Comparison of ENCODE assay signal across 19 mouse cellular contexts in the genomic region with DNA sequence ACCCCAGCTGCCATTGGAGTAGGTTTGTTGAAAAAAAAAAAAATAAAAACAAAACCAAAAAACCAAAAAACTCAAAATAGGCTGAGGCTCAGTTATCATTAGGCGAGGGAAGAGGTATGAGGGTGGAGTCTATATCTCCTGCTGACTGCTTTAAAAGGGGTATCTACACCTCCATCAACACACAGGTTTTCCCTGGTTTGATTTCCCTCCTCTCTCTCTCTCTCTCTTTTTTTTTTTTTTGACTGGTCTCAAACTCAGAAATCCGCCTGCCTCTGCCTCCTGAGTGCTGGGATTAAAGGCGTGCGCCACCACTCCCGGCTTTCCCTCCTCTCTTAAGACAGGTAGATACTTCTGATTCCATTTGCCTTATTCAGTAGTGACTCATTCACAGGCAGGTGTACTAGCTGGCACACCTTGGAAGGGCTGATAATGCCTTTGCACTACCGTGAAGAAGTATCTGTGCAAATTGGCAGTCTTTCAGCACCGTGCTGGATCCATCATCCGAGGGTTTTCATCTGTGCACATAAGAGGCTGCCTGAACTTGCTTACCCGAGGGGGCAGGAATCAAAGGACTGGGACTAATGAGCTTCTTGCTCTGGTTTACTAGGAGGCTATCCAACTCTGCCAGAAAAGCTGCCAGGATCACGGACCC.
DNase-seq lines count a peak whose midpoint lies in the region; ATAC-seq and TF ChIP-seq lines count a peak whose summit lies in the region.
"Had no signal": no experiment of that assay in that cellular context is flagged by ENCODE, and none has a peak within 500 bp of the region (broad histone marks: within the 10 kb centered on the region; RNA-seq: fewer than 3 reads in every experiment).

No protein-coding gene starts in this region.

- intact Hi-C loops in heart, postnatal 14 days (cut with DNase I), result loop anchor here (2.0 kb wide), 1 partner anchor 14 kb away; no protein-coding TSS in a partner anchor

- no peaks in the 10 kb centered on the region for H3K9me3 ChIP-seq in heart, embryonic 12.5 days (replicated peaks)
- H3K9me3 ChIP-seq in kidney, embryonic 14.5 days (ENCODE audit: control insufficient read depth, low read length), result no peaks in the 10 kb centered on the region
- no peaks in the 10 kb centered on the region for H3K9me3 ChIP-seq in neural tube, embryonic 15.5 days (replicated peaks)
- H3K9me3 ChIP-seq: forebrain, embryonic 10.5 days; limb, embryonic 13.5 days; midbrain, embryonic 12.5 days had no signal

- no peak for TF ChIP-seq CTCF in kidney, adult 2 months (conservative IDR thresholded peaks at IDR 0.05; ENCODE audit: insufficient read depth, insufficient read length, low read depth, low read length)

- no peak for ATAC-seq in heart, embryonic 12.5 days (ENCODE audit: insufficient number of reproducible peaks, low FRiP score)
- no peak for ATAC-seq in kidney, embryonic 14.5 days (ENCODE audit: low FRiP score, low TSS enrichment)
- no peak for ATAC-seq in neural tube, embryonic 15.5 days (ENCODE audit: low FRiP score)
- ATAC-seq: Patski had no signal

- WGBS in heart, embryonic 12.5 days, result 81% methylated on average over 10 of the region's 10 CpGs
- 66% methylated on average over 10 of the region's 10 CpGs for WGBS in kidney, adult 2 months
- 92% methylated on average over 10 of the region's 10 CpGs for WGBS in kidney, embryonic 14.5 days
- 85% methylated on average over 10 of the region's 10 CpGs for WGBS in neural tube, embryonic 15.5 days

- TF ChIP-seq POLR2A in kidney, adult 2 months (IDR thresholded peaks at IDR 0.05; ENCODE audit: low read depth, low read length), result no peak

- DNase-seq in heart, postnatal 14 days, result no peak
- no peak for DNase-seq in kidney, adult 2 months
- DNase-seq in neural tube, embryonic 10.5 days (ENCODE audit: extremely low spot score, low spot score), result no peak
- no peak for DNase-seq in embryo, embryonic 11 days
- DNase-seq: adrenal gland, postnatal 36 days; B cell, adult 2 months; cerebellum, adult 9-10 months; heart, postnatal 4 days; kidney, postnatal 14 days; layer of hippocampus, adult 9-11 months; lung, adult 18-20 months; right cerebral cortex, postnatal 4 days had no signal

- H3K36me3 ChIP-seq in heart, embryonic 12.5 days, result peaks cover 19% of the 10 kb centered on the region
- no peaks in the 10 kb centered on the region; the same call in 1 of the 2 replicates for H3K36me3 ChIP-seq in kidney, adult 2 months (ENCODE audit: control insufficient read depth, insufficient read depth, low read length)
- H3K36me3 ChIP-seq in kidney, embryonic 14.5 days (ENCODE audit: control insufficient read depth, insufficient read depth, low read length), result peaks cover 8% of the 10 kb centered on the region; the same call in 1 of the 2 replicates
- H3K36me3 ChIP-seq in neural tube, embryonic 15.5 days, result peaks cover 16% of the 10 kb centered on the region

- no peak overlapping the region for H3K4me3 ChIP-seq in heart, embryonic 12.5 days
- H3K4me3 ChIP-seq in kidney, adult 2 months (ENCODE audit: insufficient read depth, low read depth, low read length), result no peak overlapping the region
- H3K4me3 ChIP-seq in kidney, embryonic 14.5 days (ENCODE audit: low read length), result no peak overlapping the region
- H3K4me3 ChIP-seq in neural tube, embryonic 15.5 days (replicated peaks), result no peak overlapping the region
- H3K4me3 ChIP-seq: forebrain, embryonic 10.5 days; limb, embryonic 13.5 days; midbrain, embryonic 12.5 days had no signal

- no peak overlapping the region for H3K9ac ChIP-seq in heart, embryonic 12.5 days
- H3K9ac ChIP-seq in kidney, embryonic 14.5 days (ENCODE audit: low read depth, low read length), result no peak overlapping the region
- H3K9ac ChIP-seq in neural tube, embryonic 15.5 days (replicated peaks), result no peak overlapping the region
- H3K9ac ChIP-seq: limb, embryonic 13.5 days; midbrain, embryonic 12.5 days had no signal

- peak overlapping the region; percentile 82; the same call in 1 of the 2 replicates for H3K27ac ChIP-seq in heart, embryonic 12.5 days (ENCODE audit: poor library complexity, severe bottlenecking)
- H3K27ac ChIP-seq in kidney, adult 2 months (ENCODE audit: insufficient read depth, low read depth, low read length), result peak overlapping the region; percentile 84; the same call in 1 of the 2 replicates
- no peak overlapping the region for H3K27ac ChIP-seq in kidney, embryonic 14.5 days (ENCODE audit: low read depth, low read length)
- H3K27ac ChIP-seq in neural tube, embryonic 15.5 days (replicated peaks), result peak overlapping the region; percentile 28; the same call in 1 of the 2 replicates
- H3K27ac ChIP-seq: forebrain, embryonic 10.5 days; limb, embryonic 13.5 days; midbrain, embryonic 12.5 days had no signal

- peaks cover 52% of the 10 kb centered on the region for H3K4me1 ChIP-seq in heart, embryonic 12.5 days (replicated peaks)
- peaks cover 18% of the 10 kb centered on the region for H3K4me1 ChIP-seq in kidney, adult 2 months (ENCODE audit: control insufficient read depth, insufficient read depth, low read length)
- H3K4me1 ChIP-seq in kidney, embryonic 14.5 days (ENCODE audit: control insufficient read depth, insufficient read depth, low read length), result 0 out of 2 replicates have a peak, but pooled peaks cover 3% of the 10 kb centered on the region
- H3K4me1 ChIP-seq in neural tube, embryonic 15.5 days, result 0 out of 2 replicates have a peak, but pooled peaks cover 3% of the 10 kb centered on the region
- H3K4me1 ChIP-seq: forebrain, embryonic 10.5 days; midbrain, embryonic 12.5 days had no signal

- no peak overlapping the region for H3K4me2 ChIP-seq in heart, embryonic 12.5 days
- H3K4me2 ChIP-seq in kidney, embryonic 14.5 days (replicated peaks; ENCODE audit: low read depth, low read length), result no peak overlapping the region
- H3K4me2 ChIP-seq in neural tube, embryonic 15.5 days, result no peak overlapping the region
- H3K4me2 ChIP-seq: limb, embryonic 13.5 days; midbrain, embryonic 12.5 days had no signal

- no peaks in the 10 kb centered on the region for H3K27me3 ChIP-seq in heart, embryonic 12.5 days (replicated peaks)
- H3K27me3 ChIP-seq in kidney, adult 2 months (replicated peaks; ENCODE audit: control insufficient read depth, insufficient read depth, low read length), result no peaks in the 10 kb centered on the region
- no peaks in the 10 kb centered on the region for H3K27me3 ChIP-seq in kidney, embryonic 14.5 days (ENCODE audit: control insufficient read depth, insufficient read depth, low read length)
- no peaks in the 10 kb centered on the region for H3K27me3 ChIP-seq in neural tube, embryonic 15.5 days (replicated peaks)
- H3K27me3 ChIP-seq: limb, embryonic 13.5 days; midbrain, embryonic 12.5 days; Patski had no signal
